In the genomic region with DNA sequence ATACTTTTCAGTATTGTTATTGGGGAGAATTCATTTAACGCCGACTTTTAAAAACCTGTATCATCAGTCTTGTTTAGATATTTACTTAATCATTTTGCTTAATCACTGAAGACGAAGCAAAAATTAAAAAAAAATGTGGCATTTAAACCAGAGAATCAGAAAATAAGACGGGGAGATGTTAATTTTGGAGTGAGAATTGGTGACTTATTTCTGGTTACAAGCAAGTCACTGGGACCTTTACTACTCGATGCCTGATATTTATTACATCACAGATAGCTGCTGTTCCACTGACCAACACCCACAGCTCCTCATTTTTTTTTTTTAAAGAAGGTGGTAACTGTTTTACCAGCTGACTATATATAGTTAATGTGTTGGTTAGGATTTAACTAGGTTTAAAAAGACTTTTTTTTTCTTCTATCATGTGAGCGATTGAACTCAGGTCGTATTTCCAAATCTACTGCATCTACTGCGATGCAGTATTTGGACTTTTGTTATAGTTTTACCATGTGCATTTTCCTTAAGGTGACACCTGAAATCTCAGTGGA, we compare ENCODE assay signal across 9 mouse cellular contexts. TPM values are rescaled to one million over a fixed set of nuclear protein-coding genes. Genes with fewer than 3 reads are reported as not detected.
DNase-seq lines count a peak whose midpoint lies in the region; ATAC-seq lines count a peak whose summit lies in the region.
"Had no signal": no experiment of that assay in that cellular context is flagged by ENCODE, and none has a peak within 500 bp of the region (broad histone marks: within the 10 kb centered on the region; RNA-seq: fewer than 3 reads in every experiment).

No protein-coding gene starts in this region.

- no peaks in the 10 kb centered on the region for H3K27me3 ChIP-seq in liver, embryonic 12.5 days (replicated peaks)

- WGBS in liver, embryonic 12.5 days (ENCODE audit: insufficient replicate concordance) = 25% methylated on average over 8 of the region's 8 CpGs

- peak overlapping the region; percentile 67 for H3K4me2 ChIP-seq in liver, embryonic 12.5 days

- H3K9me3 ChIP-seq in liver, embryonic 12.5 days (replicated peaks) = no peaks in the 10 kb centered on the region

- H3K4me3 ChIP-seq in liver, embryonic 12.5 days = peak overlapping the region; percentile 97

- H3K36me3 ChIP-seq in liver, embryonic 12.5 days = peaks cover 17% of the 10 kb centered on the region

- ATAC-seq in liver, embryonic 12.5 days = no peak

- peak overlapping the region; percentile 100 for H3K9ac ChIP-seq in liver, embryonic 12.5 days

- H3K27ac ChIP-seq in liver, embryonic 12.5 days = peak overlapping the region; percentile 99; the same call in 1 of the 2 replicates

- DNase-seq in embryo, embryonic 10.5 days (ENCODE audit: low spot score) = peak; percentile 50
- no peak for DNase-seq in embryo, embryonic 11 days
- peak; percentile 46 for DNase-seq in A20 (ENCODE audit: low read depth, low spot score)
- peak; percentile 3 for DNase-seq in fibroblast of lung, adult 2 months (ENCODE audit: low read depth)
- DNase-seq in ovary, postnatal 14 days (ENCODE audit: low spot score) = no peak
- DNase-seq in frontal cortex, postnatal 14 days (ENCODE audit: low spot score in 2 of 2) = no peak
- no peak for DNase-seq in thymus, postnatal 25 days

- H3K4me1 ChIP-seq in liver, embryonic 12.5 days = peaks cover 35% of the 10 kb centered on the region

RNA-seq across cellular contexts. Expression of gene Selenot, which starts 1.1 kb away (rescaled TPM):
- polyA plus RNA-seq in liver, embryonic 12.5 days (2016; fragmentation: Nextera tagmentation; extraction: Ambion mirVana) = 15.3 and 17.0 TPM in 2 replicates

RNA-seq across cellular contexts. Expression of gene Serp1, which starts 51.9 kb away (rescaled TPM):
- polyA plus RNA-seq in liver, embryonic 12.5 days (2016; fragmentation: Nextera tagmentation; extraction: Ambion mirVana) = 121 and 123 TPM in 2 replicates

RNA-seq across cellular contexts. Expression of gene Eif2a, which starts 52.0 kb away (rescaled TPM):
- 40.0 and 41.1 TPM in 2 replicates for polyA plus RNA-seq in liver, embryonic 12.5 days (2016; fragmentation: Nextera tagmentation; extraction: Ambion mirVana)

RNA-seq across cellular contexts. Expression of gene Erich6, which starts 59.4 kb away (rescaled TPM):
- polyA plus RNA-seq in liver, embryonic 12.5 days (2016; fragmentation: Nextera tagmentation; extraction: Ambion mirVana) = not detected in 2 replicates
- polyA plus RNA-seq: large intestine, adult 2 months had no signal

Comparison
In these comparisons a context has a peak if more than half of its experiments do, and no peak if none do; other contexts are left out.
1. DNase-seq: peak in embryo, embryonic 10.5 days (single experiment), A20 (single experiment) and fibroblast of lung, adult 2 months (single experiment); none in embryo, embryonic 11 days (single experiment), ovary, postnatal 14 days (single experiment), frontal cortex, postnatal 14 days (0 of 2) and thymus, postnatal 25 days (single experiment).